Mouse (Mus musculus): ENCODE measurements around the gene Eef1akmt2. TPM values are rescaled to one million over a fixed set of nuclear protein-coding genes. Genes with fewer than 3 reads are reported as not detected.

Gene Eef1akmt2
- total RNA-seq, 2 experiments from 2014 or later = 13.9 to 14.6 TPM

- no peak for DNase-seq
- intact Hi-C loops (cut with DNase I) = loop anchor here (5.0 kb wide), 1 partner anchor 112 kb away; no protein-coding TSS in a partner anchor
Measured at GRCm38 (mm10) chr7:132875391-132876086, 23.1 kb upstream of the Eef1akmt2 start.

- intact Hi-C loops (cut with DNase I) = no loop called here
Measured at GRCm38 (mm10) chr7:132873043-132873442, 20.6 kb upstream of the Eef1akmt2 start.

GRCm38 (mm10) chr7:132866316-132866715 lies 13.8 kb upstream of the Eef1akmt2 start:
- intact Hi-C loops (cut with DNase I) = no loop called here
- DNase-seq = no peak

More at GRCm38 (mm10) chr7:132873043-132873442, 20.6 kb upstream of the Eef1akmt2 start:
- DNase-seq = no peak

GRCm38 (mm10) chr7:132859042-132859958 lies 6.8 kb upstream of the Eef1akmt2 start, which contains the start of gene Abraxas2:
Gene Abraxas2, plus strand, starts transcription at chr7:132859225.
- peak; percentile 93 to 95 for DNase-seq
- intact Hi-C loops (cut with DNase I) = no loop called here

GRCm38 (mm10) chr7:132858043-132858608 lies 5.7 kb upstream of the Eef1akmt2 start:
- intact Hi-C loops (cut with DNase I) = no loop called here
- DNase-seq = no peak

GRCm38 (mm10) chr7:132856083-132856482 lies 3.6 kb upstream of the Eef1akmt2 start:
- DNase-seq = no peak
- intact Hi-C loops (cut with DNase I) = no loop called here

GRCm38 (mm10) chr7:132853946-132854345 lies 1.5 kb upstream of the Eef1akmt2 start:
- no peak for DNase-seq
- intact Hi-C loops (cut with DNase I) = no loop called here

- DNase-seq = no peak
- intact Hi-C loops (cut with DNase I) = no loop called here
Measured at GRCm38 (mm10) chr7:132853361-132853760, 888 bp upstream of the Eef1akmt2 start.

- intact Hi-C loops (cut with DNase I) = no loop called here
- no peak for DNase-seq
Measured at GRCm38 (mm10) chr7:132843152-132843551, 9.3 kb downstream of the Eef1akmt2 start.

GRCm38 (mm10) chr7:132842455-132842854 lies 10.0 kb downstream of the Eef1akmt2 start:
- intact Hi-C loops (cut with DNase I) = no loop called here
- DNase-seq = no peak

- intact Hi-C loops (cut with DNase I) = no loop called here
Measured at GRCm38 (mm10) chr7:132841287-132841686, 11.2 kb downstream of the Eef1akmt2 start.

GRCm38 (mm10) chr7:132830955-132831354 lies 21.5 kb downstream of the Eef1akmt2 start:
- DNase-seq = no peak
- intact Hi-C loops (cut with DNase I) = no loop called here

More at GRCm38 (mm10) chr7:132841287-132841686, 11.2 kb downstream of the Eef1akmt2 start:
- DNase-seq = no peak

GRCm38 (mm10) chr7:132824346-132825022 lies 28.0 kb downstream of the Eef1akmt2 start:
- DNase-seq = no peak
- intact Hi-C loops (cut with DNase I) = no loop called here

GRCm38 (mm10) chr7:132823832-132824231 lies 28.6 kb downstream of the Eef1akmt2 start:
- DNase-seq = no peak
- intact Hi-C loops (cut with DNase I) = no loop called here

- DNase-seq = no peak
Measured at GRCm38 (mm10) chr7:132820692-132821091, 31.8 kb downstream of the Eef1akmt2 start.

GRCm38 (mm10) chr7:132817056-132817455 lies 35.4 kb downstream of the Eef1akmt2 start:
- intact Hi-C loops (cut with DNase I) = loop anchor here (10.0 kb wide), 1 partner anchor 242 kb away; the partner anchor contains the start of gene Oat

More at GRCm38 (mm10) chr7:132820692-132821091, 31.8 kb downstream of the Eef1akmt2 start:
- intact Hi-C loops (cut with DNase I) = no loop called here

GRCm38 (mm10) chr7:132816528-132816927 lies 35.9 kb downstream of the Eef1akmt2 start:
- intact Hi-C loops (cut with DNase I) = loop anchor here (10.0 kb wide), 1 partner anchor 242 kb away; the partner anchor contains the start of gene Oat
- DNase-seq = no peak

More at GRCm38 (mm10) chr7:132817056-132817455, 35.4 kb downstream of the Eef1akmt2 start:
- DNase-seq = no peak

GRCm38 (mm10) chr7:132815081-132815480 lies 37.4 kb downstream of the Eef1akmt2 start:
- DNase-seq = no peak
- intact Hi-C loops (cut with DNase I) = loop anchor here (10.0 kb wide), 1 partner anchor 240 kb away; the partner anchor contains the start of gene Oat

- intact Hi-C loops (cut with DNase I) = loop anchor here (5.0 to 10.0 kb wide), 2 partner anchors 142 to 239 kb away; partner anchors contain the start of gene Oat
- no peak for DNase-seq
Measured at GRCm38 (mm10) chr7:132814089-132814450, 38.4 kb downstream of the Eef1akmt2 start.

Measured in heart, postnatal 10 days (tissue).